Mouse (Mus musculus): ENCODE results near the gene Cnp. TPM values are rescaled to one million over a fixed set of nuclear protein-coding genes. Genes with fewer than 3 reads are reported as not detected.

Gene Cnp
- polyA plus RNA-seq, 1 experiment from 2014 or later, result 31.4 TPM

GRCm38 (mm10) chr11:100618761-100619484, 44.2 kb downstream of the Cnp start, which contains the start of gene Nkiras2:
Nkiras2 (plus strand) TSS chr11:100619244.
- H3K4me2 ChIP-seq (replicated peaks; ENCODE audit: low read depth, low read length), result peak within 1 kb of the TSS; percentile 83
- peak within 1 kb of the TSS; percentile 82 for H3K9ac ChIP-seq (replicated peaks; ENCODE audit: low read depth)
- TF ChIP-seq EP300 (IDR thresholded peaks at IDR 0.05) (no peak), CTCF (IDR thresholded peaks at IDR 0.05) (no peak)
- ATAC-seq (peak; percentile 77), DNase-seq (ENCODE audit: low spot score) (peak; percentile 90)
- H3K27ac ChIP-seq (ENCODE audit: low read length), result peak within 1 kb of the TSS; percentile 97
- H3K27me3 ChIP-seq (replicated peaks; ENCODE audit: insufficient read depth, low read length), result no peaks in the 10 kb centered on the region
- peak within 1 kb of the TSS; percentile 98 for H3K4me3 ChIP-seq (ENCODE audit: low read depth, low read length)
- H3K9me3 ChIP-seq (ENCODE audit: low read length), result no peaks in the 10 kb centered on the region
- H3K4me1 ChIP-seq (ENCODE audit: insufficient read depth, low read depth, low read length), result peaks cover 8% of the 10 kb centered on the region; the same call in 1 of the 2 replicates
- 0% methylated on average over 32 of the region's 36 CpGs for WGBS
- H3K36me3 ChIP-seq (ENCODE audit: insufficient read depth, low read length), result no peaks in the 10 kb centered on the region

- no peak for TF ChIP-seq EP300 (IDR thresholded peaks at IDR 0.05)
- peak; percentile 50 for TF ChIP-seq CTCF (IDR thresholded peaks at IDR 0.05)
- H3K4me1 ChIP-seq (ENCODE audit: insufficient read depth, low read depth, low read length), result peaks cover 8% of the 10 kb centered on the region; the same call in 1 of the 2 replicates
- peak; percentile 97 for DNase-seq (ENCODE audit: low spot score)
- 2% methylated on average over 40 of the region's 40 CpGs for WGBS
- ATAC-seq, result peak; percentile 92
- H3K36me3 ChIP-seq (ENCODE audit: insufficient read depth, low read length), result no peaks in the 10 kb centered on the region
- peak overlapping the region; percentile 98 for H3K4me3 ChIP-seq (ENCODE audit: low read depth, low read length)
- H3K9me3 ChIP-seq (ENCODE audit: low read length), result no peaks in the 10 kb centered on the region
- peak overlapping the region; percentile 97 for H3K27ac ChIP-seq (ENCODE audit: low read length)
- H3K27me3 ChIP-seq (replicated peaks; ENCODE audit: insufficient read depth, low read length), result no peaks in the 10 kb centered on the region
- peak overlapping the region; percentile 83 for H3K4me2 ChIP-seq (replicated peaks; ENCODE audit: low read depth, low read length)
- peak overlapping the region; percentile 82 for H3K9ac ChIP-seq (replicated peaks; ENCODE audit: low read depth)
These were observed 44.8 kb downstream of the Cnp start for GRCm38 (mm10) chr11:100619485-100619975.

GRCm38 (mm10) chr11:100619982-100620381, 45.3 kb downstream of the Cnp start, which contains the start of gene Dnajc7:
Dnajc7 (minus strand) TSS chr11:100620168.
- WGBS, result 6% methylated on average over 11 of the region's 11 CpGs
- no peak for TF ChIP-seq EP300 (IDR thresholded peaks at IDR 0.05)
- TF ChIP-seq CTCF (IDR thresholded peaks at IDR 0.05), result no peak
- ATAC-seq, result no peak
- Histone ChIP-seq H3K4me1 (ENCODE audit: insufficient read depth, low read depth, low read length) (peaks cover 8% of the 10 kb centered on the region; the same call in 1 of the 2 replicates), H3K27me3 (replicated peaks; ENCODE audit: insufficient read depth, low read length) (no peaks in the 10 kb centered on the region), H3K36me3 (ENCODE audit: insufficient read depth, low read length) (no peaks in the 10 kb centered on the region), H3K27ac (ENCODE audit: low read length) (peak within 1 kb of the TSS; percentile 97), H3K9me3 (ENCODE audit: low read length) (no peaks in the 10 kb centered on the region), H3K4me2 (replicated peaks; ENCODE audit: low read depth, low read length) (peak within 1 kb of the TSS; percentile 83), H3K9ac (replicated peaks; ENCODE audit: low read depth) (peak within 1 kb of the TSS; percentile 82), H3K4me3 (ENCODE audit: low read depth, low read length) (peak within 1 kb of the TSS; percentile 98)
- DNase-seq (ENCODE audit: low spot score), result no peak

- Histone ChIP-seq H3K27ac (ENCODE audit: low read length) (peak overlapping the region; percentile 80), H3K9ac (replicated peaks; ENCODE audit: low read depth) (peak overlapping the region; percentile 81), H3K4me1 (ENCODE audit: insufficient read depth, low read depth, low read length) (peaks cover 8% of the 10 kb centered on the region), H3K27me3 (replicated peaks; ENCODE audit: insufficient read depth, low read length) (no peaks in the 10 kb centered on the region), H3K4me2 (replicated peaks; ENCODE audit: low read depth, low read length) (peak overlapping the region; percentile 64), H3K36me3 (ENCODE audit: insufficient read depth, low read length) (0 out of 2 replicates have a peak, but pooled peaks cover 9% of the 10 kb centered on the region), H3K9me3 (ENCODE audit: low read length) (no peaks in the 10 kb centered on the region), H3K4me3 (ENCODE audit: low read depth, low read length) (peak overlapping the region; percentile 72)
- under 1% methylated on average over 23 of the region's 24 CpGs for WGBS
- ATAC-seq, result peak; percentile 84
- DNase-seq (ENCODE audit: low spot score), result peak; percentile 98
- TF ChIP-seq CTCF (IDR thresholded peaks at IDR 0.05), result peak; percentile 96
- TF ChIP-seq EP300 (IDR thresholded peaks at IDR 0.05), result peak; percentile 51; the same call in 1 of the 2 replicates
These were observed 48.0 kb downstream of the Cnp start for GRCm38 (mm10) chr11:100622714-100623113.

- H3K27ac ChIP-seq (ENCODE audit: low read length), result 0 out of 2 replicates have a peak overlapping the region, but pooled peaks have one; percentile 26
- H3K4me3 ChIP-seq (ENCODE audit: low read depth, low read length), result no peak overlapping the region; the same call in 1 of the 2 replicates
- 0 out of 2 replicates have a peak, but pooled peaks cover 9% of the 10 kb centered on the region for H3K36me3 ChIP-seq (ENCODE audit: insufficient read depth, low read length)
- peak overlapping the region; percentile 37 for H3K4me2 ChIP-seq (replicated peaks; ENCODE audit: low read depth, low read length)
- no peaks in the 10 kb centered on the region for H3K27me3 ChIP-seq (replicated peaks; ENCODE audit: insufficient read depth, low read length)
- 0 out of 2 replicates have a peak overlapping the region, but pooled peaks have one; percentile 12 for H3K9ac ChIP-seq (replicated peaks; ENCODE audit: low read depth)
- WGBS, result 26% methylated on average over 5 of the region's 5 CpGs
- DNase-seq (ENCODE audit: low spot score) (peak; percentile 70), ATAC-seq (no peak)
- peaks cover 12% of the 10 kb centered on the region for H3K4me1 ChIP-seq (ENCODE audit: insufficient read depth, low read depth, low read length)
- H3K9me3 ChIP-seq (ENCODE audit: low read length), result no peaks in the 10 kb centered on the region
- no peak for TF ChIP-seq CTCF (IDR thresholded peaks at IDR 0.05)
- no peak for TF ChIP-seq EP300 (IDR thresholded peaks at IDR 0.05)
These were observed 49.2 kb downstream of the Cnp start for GRCm38 (mm10) chr11:100623867-100624266.
